Mouse (Mus musculus): ENCODE measurements around the gene Stim2.

DNA sequence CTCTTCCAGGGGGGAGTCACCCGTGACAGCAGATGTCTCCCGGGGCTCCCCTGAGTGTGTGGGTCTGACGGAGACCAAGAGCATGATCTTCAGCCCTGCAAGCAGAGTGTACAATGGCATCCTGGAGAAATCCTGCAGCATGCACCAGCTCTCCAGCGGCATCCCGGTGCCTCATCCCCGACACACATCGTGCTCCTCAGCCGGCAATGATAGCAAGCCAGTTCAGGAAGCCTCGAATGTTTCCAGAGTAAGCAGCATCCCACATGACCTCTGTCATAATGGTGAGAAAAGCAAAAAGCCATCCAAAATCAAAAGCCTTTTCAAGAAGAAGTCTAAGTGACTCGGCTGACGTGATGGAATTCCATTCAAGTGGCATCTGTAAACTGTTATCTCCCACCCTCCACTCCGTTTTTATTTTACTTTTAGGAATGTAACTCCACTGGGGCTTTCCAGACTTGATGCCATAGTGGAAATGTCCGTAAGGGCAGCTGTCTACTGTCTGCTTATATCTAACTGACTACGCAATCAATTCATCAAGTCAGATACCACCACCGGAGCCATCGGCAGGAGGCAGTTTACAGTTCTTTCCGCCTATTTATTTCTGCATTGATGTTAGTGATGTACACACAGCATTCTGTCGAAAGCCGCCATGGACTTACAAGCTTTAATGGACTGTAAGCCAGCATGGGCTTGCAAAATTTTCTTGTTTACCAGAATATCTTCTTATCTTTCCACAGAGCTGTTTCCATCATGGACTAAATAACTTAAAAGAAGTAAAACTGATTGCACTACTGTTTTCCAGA is 120.3 kb downstream of the Stim2 start:
- TF ChIP-seq CTCF (IDR thresholded peaks at IDR 0.05; ENCODE audit: borderline replicate concordance, insufficient read depth, low read length) (no peak), POLR2A (IDR thresholded peaks at IDR 0.05; ENCODE audit: low read depth, low read length) (no peak)
